In the genomic region with DNA sequence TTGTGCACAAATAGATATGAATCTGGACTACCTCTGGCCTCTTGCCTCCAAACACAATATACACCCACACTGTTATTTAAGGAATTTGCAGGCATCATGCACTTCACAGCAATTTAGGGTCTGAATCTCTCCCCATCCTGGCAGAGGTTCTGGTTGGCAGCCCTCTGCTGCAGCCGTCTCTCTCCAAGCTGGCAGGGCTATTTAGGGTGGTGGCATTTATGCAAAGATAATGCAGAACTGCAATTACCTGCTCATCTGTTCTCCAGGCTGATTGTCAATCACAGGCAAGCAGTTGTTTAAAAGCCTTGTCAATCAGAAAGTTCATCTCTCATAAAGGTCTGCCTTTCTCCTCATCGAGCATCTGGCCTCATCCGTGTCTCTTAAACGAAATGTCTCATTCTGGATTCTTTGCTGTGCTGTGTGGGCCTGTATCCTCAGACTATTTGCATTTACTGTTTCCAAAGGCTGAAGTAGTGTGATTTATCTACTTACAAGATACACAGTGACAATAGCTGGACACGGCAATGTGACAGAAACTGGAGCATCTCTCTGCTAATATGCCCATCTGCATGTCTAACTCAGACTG, we compare ENCODE assay signal across 24 mouse cellular contexts.
DNase-seq lines count a peak whose midpoint lies in the region; ATAC-seq lines count a peak whose summit lies in the region.
"Had no signal": no experiment of that assay in that cellular context is flagged by ENCODE, and none has a peak within 500 bp of the region (broad histone marks: within the 10 kb centered on the region; RNA-seq: fewer than 3 reads in every experiment).

No protein-coding gene starts in this region.

- no peak overlapping the region for H3K4me3 ChIP-seq in forebrain, embryonic 13.5 days
- no peak overlapping the region for H3K4me3 ChIP-seq in forebrain, embryonic 12.5 days (replicated peaks)
- H3K4me3 ChIP-seq in midbrain, embryonic 14.5 days (replicated peaks; ENCODE audit: low read depth, low read length): no peak overlapping the region
- H3K4me3 ChIP-seq in midbrain, embryonic 16.5 days (ENCODE audit: low read depth, low read length): no peak overlapping the region
- H3K4me3 ChIP-seq: embryonic facial prominence, embryonic 12.5 days; erythroblast, embryonic 14.5 days; heart, embryonic 15.5 days; hindbrain, embryonic 15.5 days; liver, embryonic 15.5 days; neural tube, embryonic 12.5 days had no signal

- no peak overlapping the region for H3K9ac ChIP-seq in forebrain, embryonic 13.5 days
- no peak overlapping the region for H3K9ac ChIP-seq in forebrain, embryonic 12.5 days
- H3K9ac ChIP-seq in midbrain, embryonic 14.5 days (replicated peaks; ENCODE audit: low read length): no peak overlapping the region
- H3K9ac ChIP-seq in midbrain, embryonic 16.5 days (ENCODE audit: low read depth, low read length): no peak overlapping the region
- H3K9ac ChIP-seq: embryonic facial prominence, embryonic 12.5 days; heart, embryonic 15.5 days; hindbrain, embryonic 15.5 days; liver, embryonic 15.5 days; neural tube, embryonic 12.5 days had no signal

- no peaks in the 10 kb centered on the region for H3K36me3 ChIP-seq in forebrain, embryonic 13.5 days (ENCODE audit: poor library complexity, severe bottlenecking)
- H3K36me3 ChIP-seq in forebrain, embryonic 12.5 days (replicated peaks): no peaks in the 10 kb centered on the region
- no peaks in the 10 kb centered on the region for H3K36me3 ChIP-seq in midbrain, embryonic 14.5 days (ENCODE audit: control insufficient read depth, insufficient read depth, low read length)
- H3K36me3 ChIP-seq in midbrain, embryonic 16.5 days (ENCODE audit: control insufficient read depth, insufficient read depth, low read length): no peaks in the 10 kb centered on the region
- H3K36me3 ChIP-seq: embryonic facial prominence, embryonic 12.5 days; heart, embryonic 15.5 days; hindbrain, embryonic 15.5 days; liver, embryonic 15.5 days; neural tube, embryonic 12.5 days had no signal

- DNase-seq in midbrain, embryonic 14.5 days: peak; percentile 2
- peak; percentile 22 for DNase-seq in layer of hippocampus, adult 9-11 months
- no peak for DNase-seq in gastrocnemius, postnatal 25 days
- DNase-seq in urinary bladder, postnatal 14 days (ENCODE audit: low spot score): no peak
- no peak for DNase-seq in kidney, postnatal 25 days
- DNase-seq: adrenal gland, postnatal 10 days; cerebellum, adult 8-10 months; gastrocnemius, postnatal 36 days; heart, postnatal 4 days; kidney, postnatal 4 days had no signal

- H3K27ac ChIP-seq in forebrain, embryonic 13.5 days: no peak overlapping the region; the same call in 1 of the 2 replicates
- H3K27ac ChIP-seq in forebrain, embryonic 12.5 days: no peak overlapping the region
- no peak overlapping the region for H3K27ac ChIP-seq in midbrain, embryonic 14.5 days (replicated peaks; ENCODE audit: low read depth, low read length)
- H3K27ac ChIP-seq in midbrain, embryonic 16.5 days (ENCODE audit: low read length): no peak overlapping the region
- H3K27ac ChIP-seq: embryonic facial prominence, embryonic 12.5 days; heart, embryonic 15.5 days; hindbrain, embryonic 15.5 days; liver, embryonic 15.5 days; neural tube, embryonic 12.5 days had no signal

- no peaks in the 10 kb centered on the region for H3K4me1 ChIP-seq in forebrain, embryonic 13.5 days
- H3K4me1 ChIP-seq in forebrain, embryonic 12.5 days: no peaks in the 10 kb centered on the region
- no peaks in the 10 kb centered on the region for H3K4me1 ChIP-seq in midbrain, embryonic 14.5 days (ENCODE audit: control insufficient read depth, insufficient read depth, low read length)
- no peaks in the 10 kb centered on the region for H3K4me1 ChIP-seq in midbrain, embryonic 16.5 days (ENCODE audit: control insufficient read depth, insufficient read depth, low read length)
- H3K4me1 ChIP-seq: embryonic facial prominence, embryonic 12.5 days; heart, embryonic 15.5 days; hindbrain, embryonic 15.5 days; liver, embryonic 15.5 days; neural tube, embryonic 12.5 days had no signal

- no peaks in the 10 kb centered on the region for H3K9me3 ChIP-seq in forebrain, embryonic 13.5 days (replicated peaks)
- H3K9me3 ChIP-seq in forebrain, embryonic 12.5 days: no peaks in the 10 kb centered on the region
- no peaks in the 10 kb centered on the region for H3K9me3 ChIP-seq in midbrain, embryonic 14.5 days (ENCODE audit: control insufficient read depth, low read length)
- no peaks in the 10 kb centered on the region for H3K9me3 ChIP-seq in midbrain, embryonic 16.5 days (replicated peaks; ENCODE audit: control insufficient read depth, low read length, poor library complexity, severe bottlenecking)
- H3K9me3 ChIP-seq: embryonic facial prominence, embryonic 12.5 days; heart, embryonic 15.5 days; hindbrain, embryonic 15.5 days; liver, embryonic 15.5 days; neural tube, embryonic 12.5 days had no signal

- ATAC-seq in forebrain, embryonic 13.5 days: peak; percentile 55; the same call in 1 of the 2 replicates
- ATAC-seq in forebrain, embryonic 12.5 days (ENCODE audit: low FRiP score): no peak
- no peak for ATAC-seq in midbrain, embryonic 14.5 days (ENCODE audit: low FRiP score, low TSS enrichment)
- ATAC-seq in midbrain, embryonic 16.5 days: no peak
- ATAC-seq: activated CD4-positive, CD25-positive, alpha-beta regulatory T cell, adult 4 months; CD4-positive, CD25-positive, alpha-beta regulatory T cell, adult 4 months; intestine, embryonic 16.5 days; lung, postnatal 0 days had no signal

- H3K27me3 ChIP-seq in forebrain, embryonic 13.5 days: no peaks in the 10 kb centered on the region
- H3K27me3 ChIP-seq in forebrain, embryonic 12.5 days: no peaks in the 10 kb centered on the region
- H3K27me3 ChIP-seq in midbrain, embryonic 14.5 days (ENCODE audit: control insufficient read depth, insufficient read depth, low read length): no peaks in the 10 kb centered on the region
- no peaks in the 10 kb centered on the region for H3K27me3 ChIP-seq in midbrain, embryonic 16.5 days (ENCODE audit: control insufficient read depth, insufficient read depth, low read depth, low read length)
- H3K27me3 ChIP-seq: embryonic facial prominence, embryonic 12.5 days; heart, embryonic 15.5 days; hindbrain, embryonic 15.5 days; liver, embryonic 15.5 days; neural tube, embryonic 12.5 days had no signal

- no peak overlapping the region for H3K4me2 ChIP-seq in forebrain, embryonic 13.5 days
- no peak overlapping the region for H3K4me2 ChIP-seq in forebrain, embryonic 12.5 days
- H3K4me2 ChIP-seq in midbrain, embryonic 14.5 days (ENCODE audit: low read length): no peak overlapping the region
- no peak overlapping the region for H3K4me2 ChIP-seq in midbrain, embryonic 16.5 days (ENCODE audit: low read length)
- H3K4me2 ChIP-seq: embryonic facial prominence, embryonic 12.5 days; heart, embryonic 15.5 days; hindbrain, embryonic 15.5 days; liver, embryonic 15.5 days; midbrain, embryonic 11.5 days; neural tube, embryonic 12.5 days had no signal

- 70% methylated on average over 5 of the region's 5 CpGs for WGBS in forebrain, embryonic 13.5 days
- 85% methylated on average over 5 of the region's 5 CpGs for WGBS in forebrain, embryonic 12.5 days
- WGBS in midbrain, embryonic 14.5 days: 78% methylated on average over 5 of the region's 5 CpGs
- 70% methylated on average over 5 of the region's 5 CpGs for WGBS in midbrain, embryonic 16.5 days

Comparison
In these comparisons a context has a peak if more than half of its experiments do, and no peak if none do; other contexts are left out.
1. DNase-seq: peak in midbrain, embryonic 14.5 days (single experiment) and layer of hippocampus, adult 9-11 months (single experiment); none in gastrocnemius, postnatal 25 days (single experiment), urinary bladder, postnatal 14 days (single experiment) and kidney, postnatal 25 days (0 of 2).